Mouse (Mus musculus) embryonic fibroblast, embryonic 13.5 days (primary cell): ENCODE data around the gene Cspg5. TPM values are rescaled to one million over a fixed set of nuclear protein-coding genes. Genes with fewer than 3 reads are reported as not detected.

Experiments used
- H3K27ac ChIP-seq: 2 replicates; pipeline ENCODE4 v1.5.1; 2012; ENCODE audit warnings: low read length, control low read depth, inconsistent platforms; ENCODE audit not compliant: insufficient read depth
- H3K4me1 ChIP-seq: 2 replicates; pipeline ENCODE4 v1.6.1; 2011; ENCODE audit warnings: low read length; ENCODE audit not compliant: control insufficient read depth, insufficient read depth
- H3K4me3 ChIP-seq: 2 replicates; pipeline ENCODE4 v1.5.1; 2011; ENCODE audit warnings: mild to moderate bottlenecking, control low read depth, low read length; ENCODE audit not compliant: insufficient read depth
- CTCF ChIP-seq: IDR thresholded peaks from 2 replicates; pipeline ENCODE4 v1.5.1; 2011; ENCODE audit warnings: mild to moderate bottlenecking, control low read depth, low read length, moderate library complexity, borderline replicate concordance; ENCODE audit not compliant: insufficient read depth
- POLR2A ChIP-seq: IDR thresholded peaks from 2 replicates; pipeline ENCODE4 v1.6.1; 2011; ENCODE audit warnings: low read depth, mild to moderate bottlenecking, control low read depth, low read length, moderate library complexity
- polyA plus RNA-seq: library from polyadenylated mRNA; stranded (reverse); fragments of >200 nt; gene quantifications from 2 replicates; pipeline ENCODE4 v1.2.4, GENCODE M21; 2011; ENCODE audit warnings: low read depth; ENCODE audit not compliant: missing spikeins, insufficient read length

The Cspg5 gene
- polyA plus RNA-seq = 0.18 and 1.3 TPM in 2 replicates

GRCm38 (mm10) chr9:110243221-110243833 lies at the start of gene Cspg5:
Cspg5 (plus strand) TSS chr9:110243783.
- H3K4me1 ChIP-seq = no peaks in the 10 kb centered on the region
- no peak within 1 kb of the TSS for H3K27ac ChIP-seq
- no peak within 1 kb of the TSS for H3K4me3 ChIP-seq
- TF ChIP-seq POLR2A (no peak), CTCF (no peak)

DNA sequence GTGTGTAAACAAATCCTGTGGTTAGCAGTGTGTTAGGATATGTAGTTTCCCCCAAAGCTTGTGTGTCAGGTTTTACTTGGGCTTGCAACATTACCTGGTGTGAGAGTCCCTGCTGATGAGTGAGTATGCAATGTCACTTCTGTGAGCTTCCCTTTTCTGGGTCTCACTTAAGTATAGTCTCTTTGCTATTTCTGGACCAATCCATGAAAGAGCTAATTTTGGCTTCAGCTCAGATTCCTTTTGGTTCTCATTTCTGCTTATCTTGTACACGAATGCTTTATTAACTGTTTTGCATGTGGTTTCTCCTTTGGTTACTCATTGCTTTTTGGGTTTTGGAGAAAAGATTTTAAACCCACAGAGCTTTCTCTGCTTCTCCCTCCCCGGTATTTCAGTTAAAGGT lies 43.7 kb upstream of the Cspg5 start:
- TF ChIP-seq POLR2A = no peak
- TF ChIP-seq CTCF = no peak
- no peak overlapping the region for H3K4me3 ChIP-seq
- H3K4me1 ChIP-seq = no peaks in the 10 kb centered on the region
- no peak overlapping the region for H3K27ac ChIP-seq

- no peak overlapping the region for H3K4me3 ChIP-seq
- H3K4me1 ChIP-seq = peaks cover 5% of the 10 kb centered on the region
- no peak for TF ChIP-seq CTCF
- no peak for TF ChIP-seq POLR2A
- peak overlapping the region; percentile 11; the same call in 1 of the 2 replicates for H3K27ac ChIP-seq
These were observed 37.8 kb upstream of the Cspg5 start for GRCm38 (mm10) chr9:110205526-110206404.

DNA sequence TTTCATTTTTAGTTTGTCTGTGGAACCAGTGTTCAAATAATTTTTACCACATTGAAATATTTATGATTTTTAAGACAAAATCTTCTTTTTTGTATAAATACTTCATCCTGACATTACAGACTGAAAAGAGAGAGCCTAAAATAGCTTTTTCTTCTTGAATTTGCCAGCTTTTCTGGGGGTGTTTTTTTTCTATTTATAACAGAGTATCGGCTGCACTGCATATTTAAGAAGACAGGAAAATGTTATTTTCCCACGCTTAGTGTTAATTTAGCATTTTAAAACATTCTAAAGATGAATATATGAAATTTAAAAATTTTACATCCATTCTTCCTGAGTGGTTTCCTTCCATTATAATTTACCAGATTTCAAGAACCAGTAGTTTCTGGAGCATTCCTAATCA lies 37.1 kb upstream of the Cspg5 start:
- TF ChIP-seq CTCF = no peak
- no peak for TF ChIP-seq POLR2A
- Histone ChIP-seq H3K27ac (no peak overlapping the region), H3K4me3 (no peak overlapping the region), H3K4me1 (peaks cover 5% of the 10 kb centered on the region)

DNA sequence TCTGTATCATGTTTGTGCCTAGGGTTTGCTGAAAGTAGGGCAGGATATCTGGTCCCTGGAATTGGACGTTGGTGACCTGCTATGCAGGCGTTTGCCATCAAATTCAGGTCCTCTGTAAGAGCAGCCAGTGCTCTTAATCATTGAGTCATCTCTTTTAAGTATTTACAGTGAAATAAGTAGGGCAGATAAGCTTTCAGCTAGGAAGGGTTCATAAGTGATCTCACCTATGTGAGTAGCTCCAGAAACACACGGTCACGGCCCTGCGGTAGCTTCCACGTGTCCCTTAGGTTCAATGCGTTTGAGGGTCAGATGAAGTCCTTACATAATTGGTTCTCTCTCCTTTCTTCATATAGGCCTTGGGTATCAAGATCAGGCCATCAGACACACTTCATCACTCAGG lies 35.3 kb upstream of the Cspg5 start:
- peaks cover 5% of the 10 kb centered on the region for H3K4me1 ChIP-seq
- no peak overlapping the region for H3K4me3 ChIP-seq
- TF ChIP-seq POLR2A = no peak
- no peak for TF ChIP-seq CTCF

GRCm38 (mm10) chr9:110208967-110209366 lies 34.6 kb upstream of the Cspg5 start:
- H3K4me3 ChIP-seq = no peak overlapping the region
- no peak overlapping the region for H3K27ac ChIP-seq
- TF ChIP-seq POLR2A (no peak), CTCF (no peak)
- peaks cover 5% of the 10 kb centered on the region for H3K4me1 ChIP-seq

More for the DNA sequence above, 35.3 kb upstream of the Cspg5 start:
- H3K27ac ChIP-seq = no peak overlapping the region

DNA sequence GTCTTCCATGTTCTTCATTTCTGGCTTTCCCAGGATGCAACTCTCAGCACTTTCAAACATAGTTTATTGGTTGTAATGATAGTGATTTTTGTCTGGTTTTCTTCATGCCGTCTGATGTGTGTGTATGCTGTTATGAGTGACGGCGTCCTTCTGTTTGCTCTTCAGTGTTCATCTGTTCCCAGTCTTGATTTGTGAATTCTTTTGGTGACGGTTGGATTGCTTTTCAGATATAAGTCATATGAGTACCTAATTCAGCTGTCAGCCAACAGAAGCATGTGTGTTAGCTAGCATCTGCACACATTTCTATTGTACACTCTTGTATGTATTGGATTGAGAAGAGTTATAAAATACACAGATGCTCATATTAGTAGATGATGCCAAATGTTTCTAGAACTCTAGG lies 19.3 kb upstream of the Cspg5 start:
- 0 out of 2 replicates have a peak, but pooled peaks cover 2% of the 10 kb centered on the region for H3K4me1 ChIP-seq
- no peak for TF ChIP-seq CTCF
- no peak for TF ChIP-seq POLR2A
- H3K27ac ChIP-seq = no peak overlapping the region
- no peak overlapping the region for H3K4me3 ChIP-seq

- H3K27ac ChIP-seq = peak overlapping the region; percentile 0; the same call in 1 of the 2 replicates
- 0 out of 2 replicates have a peak, but pooled peaks cover 2% of the 10 kb centered on the region for H3K4me1 ChIP-seq
- H3K4me3 ChIP-seq = no peak overlapping the region
- TF ChIP-seq CTCF (no peak), POLR2A (no peak)
These were observed 17.4 kb upstream of the Cspg5 start for GRCm38 (mm10) chr9:110226191-110226590.

GRCm38 (mm10) chr9:110228671-110229070 lies 14.9 kb upstream of the Cspg5 start:
- Histone ChIP-seq H3K4me3 (no peak overlapping the region), H3K27ac (no peak overlapping the region), H3K4me1 (0 out of 2 replicates have a peak, but pooled peaks cover 2% of the 10 kb centered on the region)
- no peak for TF ChIP-seq POLR2A
- TF ChIP-seq CTCF = no peak

GRCm38 (mm10) chr9:110229112-110229511 lies 14.5 kb upstream of the Cspg5 start:
- no peak overlapping the region for H3K27ac ChIP-seq
- H3K4me1 ChIP-seq = 0 out of 2 replicates have a peak, but pooled peaks cover 2% of the 10 kb centered on the region
- TF ChIP-seq CTCF (no peak), POLR2A (no peak)
- H3K4me3 ChIP-seq = no peak overlapping the region
